Mouse (Mus musculus): Measurements from ENCODE around the gene Smc4. TPM values are rescaled to one million over a fixed set of nuclear protein-coding genes. Genes with fewer than 3 reads are reported as not detected.

Smc4 gene
- polyA plus RNA-seq (2014; fragmentation: Illumina TruSeq; extraction: RNeasy Lipid Tissue Mini Kit (QIAGEN cat#74804); ENCODE audit: low read depth, low replicate concordance) = 792 TPM

GRCm38 (mm10) chr3:69004437-69005337 lies at the start of gene Smc4, which contains the start of gene Ift80:
TSS of gene Smc4 (plus strand) at chr3:69004738.
TSS of gene Ift80 (minus strand) at chr3:69004570.

DNA sequence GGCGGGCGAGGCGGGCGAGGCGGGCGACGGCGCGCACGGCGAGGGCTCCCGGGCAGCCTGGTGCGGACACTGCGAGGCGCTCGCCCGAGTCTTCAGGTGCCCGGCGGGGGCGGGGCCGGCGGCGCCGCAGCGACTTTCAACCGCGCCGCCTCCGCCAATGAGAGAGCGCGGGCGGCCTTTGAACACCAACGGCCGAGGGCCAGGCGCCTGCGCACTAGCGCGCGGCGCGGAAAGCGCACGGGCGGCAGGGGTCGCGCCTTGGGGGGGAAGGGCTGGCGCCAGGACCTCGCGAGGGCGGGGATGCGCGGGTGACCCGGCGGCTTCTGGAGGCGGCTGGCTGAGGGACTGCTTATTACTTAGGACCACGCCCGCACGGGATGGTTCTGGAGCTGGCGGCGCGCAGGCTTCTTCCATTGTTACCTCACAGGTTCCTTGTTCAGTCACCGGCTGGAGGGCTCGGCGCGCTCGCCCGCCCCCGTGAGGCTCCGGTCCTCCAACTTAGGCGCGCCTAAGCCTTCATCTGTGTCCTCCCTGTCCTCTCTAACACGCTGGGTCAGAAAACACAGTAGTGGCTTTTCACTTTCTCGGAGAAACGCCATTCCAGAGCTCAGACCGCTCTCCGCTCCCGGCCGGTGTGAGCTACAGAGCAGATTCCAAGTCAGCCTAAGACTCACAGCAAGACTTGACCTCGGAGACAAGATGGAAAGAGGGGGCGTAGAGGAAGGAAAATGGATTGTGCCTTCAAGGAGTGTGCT lies 40.3 kb downstream of the Smc4 start, which contains the start of gene Trim59:
Trim59 (minus strand) TSS at position 111 of the 755 bp plus-strand sequence.

Other genes with a start within 250 kb of the Smc4 start
- 0.10 TPM for gene 1110032F04Rik, start 135.2 kb upstream of the Smc4 start, polyA plus RNA-seq (2014; fragmentation: Illumina TruSeq; extraction: RNeasy Lipid Tissue Mini Kit (QIAGEN cat#74804); ENCODE audit: low read depth, low replicate concordance)
- 137 TPM for gene Ift80, start 168 bp upstream of the Smc4 start, polyA plus RNA-seq (2014; fragmentation: Illumina TruSeq; extraction: RNeasy Lipid Tissue Mini Kit (QIAGEN cat#74804); ENCODE audit: low read depth, low replicate concordance)
- 161 TPM for gene Trim59, start 40.0 kb downstream of the Smc4 start, polyA plus RNA-seq (2014; fragmentation: Illumina TruSeq; extraction: RNeasy Lipid Tissue Mini Kit (QIAGEN cat#74804); ENCODE audit: low read depth, low replicate concordance)
- gene Kpna4, start 122.4 kb downstream of the Smc4 start, polyA plus RNA-seq (2014; fragmentation: Illumina TruSeq; extraction: RNeasy Lipid Tissue Mini Kit (QIAGEN cat#74804); ENCODE audit: low read depth, low replicate concordance) = 240 TPM
- 0.24 TPM for gene Arl14, start 217.7 kb downstream of the Smc4 start, polyA plus RNA-seq (2014; fragmentation: Illumina TruSeq; extraction: RNeasy Lipid Tissue Mini Kit (QIAGEN cat#74804); ENCODE audit: low read depth, low replicate concordance)